Mouse (Mus musculus) megakaryocyte, embryonic 14.5 days (primary cell): ENCODE results near the gene Egfl8. TPM values are rescaled to one million over a fixed set of nuclear protein-coding genes. Genes with fewer than 3 reads are reported as not detected.

Source experiments
- H3K27me3 ChIP-seq: replicated peaks from 2 replicates; pipeline ENCODE3; 2012; ENCODE audit warnings: inconsistent platforms
- H3K36me3 ChIP-seq: replicated peaks from 2 replicates; pipeline ENCODE3; 2012; ENCODE audit warnings: low read length, inconsistent platforms, mixed read lengths
- H3K4me1 ChIP-seq: 2 replicates; pipeline ENCODE4 v1.6.1; 2012; ENCODE audit warnings: inconsistent platforms
- H3K4me3 ChIP-seq: replicated peaks from 2 replicates; pipeline ENCODE3; 2012; ENCODE audit warnings: moderate library complexity, mild to moderate bottlenecking, inconsistent platforms
- H3K9me3 ChIP-seq: 2 replicates; pipeline ENCODE4 v1.6.1; 2012; ENCODE audit warnings: inconsistent platforms
- FLI1 ChIP-seq: IDR thresholded peaks from 2 replicates; pipeline ENCODE4 v1.6.1; 2012; ENCODE audit warnings: low read length, inconsistent platforms, mixed read lengths
- GATA1 ChIP-seq: IDR thresholded peaks from 3 replicates; pipeline ENCODE4 v1.6.1; 2012; ENCODE audit warnings: mixed read lengths, low read length, inconsistent platforms, borderline replicate concordance
- polyA plus RNA-seq: library from polyadenylated mRNA; stranded (reverse); fragments of >175 nt; gene quantifications from 2 replicates; pipeline ENCODE4 v1.2.3, GENCODE M21; 2012; ENCODE audit warnings: low replicate concordance; ENCODE audit not compliant: insufficient read depth

Gene Egfl8
- polyA plus RNA-seq, 1 experiment, result 1.9 TPM

DNA sequence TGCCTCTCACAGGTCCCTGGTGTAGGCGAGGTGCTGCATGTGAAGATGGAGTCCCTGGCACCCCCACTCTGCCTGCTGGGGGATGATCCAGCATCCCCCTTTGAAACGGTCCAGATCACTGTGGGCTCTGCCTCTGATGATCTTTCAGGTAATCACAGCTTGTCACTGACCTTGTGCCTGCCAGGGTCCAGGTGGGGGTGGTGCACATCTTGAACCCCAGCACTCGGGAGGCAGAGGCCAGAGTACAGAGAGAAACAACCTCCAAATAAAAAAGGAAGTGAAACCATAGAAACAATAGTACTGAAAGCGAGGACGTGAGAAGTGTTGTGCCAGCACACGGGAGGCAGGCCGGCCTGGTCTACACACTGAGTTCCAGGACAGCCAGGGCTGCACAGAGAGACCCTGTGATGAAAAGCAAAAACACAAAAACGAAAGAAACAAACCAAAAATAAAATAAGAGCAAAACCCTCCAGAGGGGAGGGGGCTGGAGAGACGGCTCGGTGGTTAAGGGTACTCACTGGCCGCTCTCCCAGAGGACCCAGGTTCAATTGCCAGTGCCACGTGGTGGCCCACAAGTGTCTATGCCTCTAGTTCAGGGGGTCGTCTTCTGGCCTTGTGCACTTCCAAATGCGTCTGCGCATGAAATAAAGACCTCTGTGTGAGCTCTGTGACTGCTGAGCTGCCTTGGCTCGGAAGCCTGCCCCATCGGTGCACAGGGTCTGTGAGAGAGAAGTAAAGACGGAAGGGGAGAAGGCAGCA lies 33.5 kb upstream of the Egfl8 start:
- Histone ChIP-seq H3K4me1 (peaks cover 54% of the 10 kb centered on the region), H3K4me3 (peak overlapping the region; percentile 54), H3K36me3 (peaks cover 76% of the 10 kb centered on the region), H3K27me3 (no peaks in the 10 kb centered on the region), H3K9me3 (no peaks in the 10 kb centered on the region)
- TF ChIP-seq GATA1 (no peak), FLI1 (no peak)

- H3K27me3 ChIP-seq, result no peaks in the 10 kb centered on the region
- H3K4me3 ChIP-seq, result peak overlapping the region; percentile 100
- TF ChIP-seq GATA1 (no peak), FLI1 (no peak)
- peaks cover 66% of the 10 kb centered on the region for H3K36me3 ChIP-seq
- peaks cover 58% of the 10 kb centered on the region for H3K4me1 ChIP-seq
- no peaks in the 10 kb centered on the region for H3K9me3 ChIP-seq
Observed at GRCm38 (mm10) chr17:34648141-34648890, 32.5 kb upstream of the Egfl8 start.

DNA sequence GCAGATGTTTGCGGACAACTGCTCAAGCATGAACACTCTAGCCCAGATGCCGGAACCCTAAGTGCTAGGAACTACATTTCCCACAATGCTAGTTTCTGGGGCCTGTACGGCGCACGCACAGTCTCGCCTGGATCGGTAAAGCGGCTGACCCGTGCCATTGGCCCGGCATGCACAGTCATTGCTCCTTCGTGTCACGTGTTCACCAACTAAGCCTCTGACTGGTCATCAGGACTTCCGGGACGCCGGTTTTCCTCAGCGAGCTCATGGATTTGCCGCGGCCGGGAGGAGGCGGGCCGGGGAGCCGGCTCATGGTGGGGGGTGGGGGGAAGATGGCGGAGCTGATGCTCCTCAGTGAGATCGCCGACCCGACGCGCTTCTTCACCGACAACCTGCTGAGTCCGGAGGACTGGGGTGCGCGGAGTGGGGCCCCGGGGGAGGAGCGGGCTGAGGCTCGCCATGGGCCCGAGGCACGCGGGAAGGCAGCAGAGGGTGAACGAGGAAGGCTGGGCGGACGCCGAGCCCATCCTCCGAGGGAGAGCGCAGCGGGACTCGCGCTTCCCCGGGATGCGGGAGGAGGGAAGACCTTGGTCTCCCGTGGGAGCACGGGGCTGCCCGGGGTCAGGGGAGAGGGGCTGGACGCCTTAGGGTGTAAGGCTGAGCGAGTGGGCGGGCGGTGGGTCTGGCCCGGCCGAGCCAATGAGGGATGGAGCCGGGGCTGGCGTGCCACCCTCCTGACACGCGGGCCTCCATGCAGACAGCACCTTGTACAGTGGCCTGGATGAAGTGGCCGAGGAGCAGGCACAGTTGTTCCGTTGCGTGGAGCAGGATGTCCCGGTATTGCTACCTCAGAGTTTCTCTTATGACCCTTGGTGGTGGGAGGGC lies 31.4 kb upstream of the Egfl8 start, which contains the start of gene Atf6b:
TSS of gene Atf6b (plus strand) at position 241 of the 882 bp plus-strand sequence.
- Histone ChIP-seq H3K9me3 (no peaks in the 10 kb centered on the region), H3K36me3 (peaks cover 55% of the 10 kb centered on the region), H3K27me3 (no peaks in the 10 kb centered on the region), H3K4me3 (peak within 1 kb of the TSS; percentile 100), H3K4me1 (peaks cover 69% of the 10 kb centered on the region)
- TF ChIP-seq GATA1, result no peak
- TF ChIP-seq FLI1, result no peak

DNA sequence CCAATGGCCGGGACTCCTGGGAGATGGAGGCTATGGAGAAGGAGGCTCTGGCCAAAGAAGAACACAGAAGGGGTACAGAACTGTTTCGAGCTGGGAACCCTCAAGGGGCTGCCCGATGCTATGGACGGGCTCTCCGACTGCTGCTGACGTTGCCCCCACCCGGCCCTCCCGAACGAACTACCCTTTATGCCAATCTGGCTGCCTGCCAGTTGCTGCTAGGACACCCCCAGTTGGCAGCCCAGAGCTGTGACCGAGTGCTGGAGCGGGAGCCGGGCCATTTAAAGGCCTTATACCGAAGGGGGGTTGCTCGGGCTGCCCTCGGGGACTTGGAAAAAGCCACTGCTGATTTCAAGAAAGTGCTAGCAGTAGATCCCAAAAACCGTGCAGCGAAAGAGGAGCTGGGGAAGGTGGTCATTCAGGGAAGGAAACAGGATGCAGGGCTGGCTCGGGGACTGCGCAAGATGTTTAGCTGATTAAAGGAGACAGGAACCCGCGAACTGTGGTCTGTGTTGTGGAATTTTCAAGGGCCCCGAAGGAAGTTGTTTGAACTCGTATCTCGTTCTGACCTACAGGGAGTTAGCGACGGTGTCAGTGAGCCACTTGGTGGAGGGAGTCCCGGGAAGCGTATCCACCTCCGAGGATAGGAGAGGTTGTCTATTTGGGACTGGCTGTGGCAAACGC lies 30.2 kb upstream of the Egfl8 start:
- Histone ChIP-seq H3K4me1 (peaks cover 77% of the 10 kb centered on the region), H3K4me3 (peak overlapping the region; percentile 100), H3K27me3 (peaks cover 2% of the 10 kb centered on the region), H3K36me3 (peaks cover 43% of the 10 kb centered on the region), H3K9me3 (no peaks in the 10 kb centered on the region)
- no peak for TF ChIP-seq FLI1
- TF ChIP-seq GATA1, result no peak

- H3K9me3 ChIP-seq, result no peaks in the 10 kb centered on the region
- peaks cover 2% of the 10 kb centered on the region for H3K27me3 ChIP-seq
- peak overlapping the region; percentile 100 for H3K4me3 ChIP-seq
- TF ChIP-seq FLI1 (no peak), GATA1 (no peak)
- H3K4me1 ChIP-seq, result peaks cover 79% of the 10 kb centered on the region
- H3K36me3 ChIP-seq, result peaks cover 37% of the 10 kb centered on the region
Observed at GRCm38 (mm10) chr17:34645256-34645829, 29.6 kb upstream of the Egfl8 start.

GRCm38 (mm10) chr17:34644608-34645007 lies 28.8 kb upstream of the Egfl8 start, which contains the start of gene Fkbpl:
Fkbpl (plus strand) TSS chr17:34644764.
- peaks cover 2% of the 10 kb centered on the region for H3K27me3 ChIP-seq
- H3K36me3 ChIP-seq, result peaks cover 29% of the 10 kb centered on the region
- peak within 1 kb of the TSS; percentile 100 for H3K4me3 ChIP-seq
- TF ChIP-seq FLI1 (peak; percentile 45; the same call in 1 of the 2 replicates), GATA1 (no peak)
- no peaks in the 10 kb centered on the region for H3K9me3 ChIP-seq
- H3K4me1 ChIP-seq, result peaks cover 87% of the 10 kb centered on the region

- TF ChIP-seq FLI1 (no peak), GATA1 (no peak)
- Histone ChIP-seq H3K9me3 (peaks cover 5% of the 10 kb centered on the region), H3K4me1 (peaks cover 91% of the 10 kb centered on the region), H3K4me3 (no peak overlapping the region), H3K27me3 (peaks cover 2% of the 10 kb centered on the region), H3K36me3 (peaks cover 23% of the 10 kb centered on the region)
Observed at GRCm38 (mm10) chr17:34643944-34644343, 28.2 kb upstream of the Egfl8 start.

GRCm38 (mm10) chr17:34643379-34643778 lies 27.6 kb upstream of the Egfl8 start:
- Histone ChIP-seq H3K9me3 (peaks cover 5% of the 10 kb centered on the region), H3K4me1 (peaks cover 86% of the 10 kb centered on the region), H3K27me3 (peaks cover 2% of the 10 kb centered on the region), H3K4me3 (no peak overlapping the region), H3K36me3 (peaks cover 17% of the 10 kb centered on the region)
- TF ChIP-seq GATA1, result no peak
- TF ChIP-seq FLI1, result no peak

- H3K9me3 ChIP-seq, result peaks cover 5% of the 10 kb centered on the region
- H3K4me1 ChIP-seq, result peaks cover 87% of the 10 kb centered on the region
- TF ChIP-seq FLI1 (no peak), GATA1 (no peak)
- H3K36me3 ChIP-seq, result peaks cover 14% of the 10 kb centered on the region
- H3K4me3 ChIP-seq, result no peak overlapping the region
- peaks cover 8% of the 10 kb centered on the region for H3K27me3 ChIP-seq
Observed at GRCm38 (mm10) chr17:34641945-34642344, 26.2 kb upstream of the Egfl8 start.
